Mouse (Mus musculus): Measurements from ENCODE around the gene Taf8.

Gene Taf8

DNA sequence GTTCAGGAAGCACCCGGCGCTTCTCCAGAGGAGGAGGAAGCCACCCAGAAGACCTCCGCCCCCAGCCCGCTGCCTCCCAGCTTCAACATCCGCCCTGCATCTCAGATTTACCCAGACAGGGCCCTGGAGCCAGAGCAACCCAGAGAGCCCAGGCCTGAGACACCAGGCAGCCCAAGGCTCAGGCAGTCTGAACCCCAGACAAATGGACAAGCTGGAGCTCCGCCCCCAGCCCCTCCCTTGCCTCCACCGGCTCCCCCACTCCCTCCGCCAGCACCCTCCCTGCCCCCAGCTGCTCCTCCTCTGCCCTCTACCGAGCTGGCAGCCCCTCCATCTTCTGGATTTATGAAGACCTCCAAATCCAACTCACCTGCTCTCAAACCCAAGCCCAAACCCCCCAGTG is 35.8 kb downstream of the Taf8 start:
- peak overlapping the region; percentile 26 for H3K4me3 ChIP-seq (replicated peaks; ENCODE audit: low read length)
- TF ChIP-seq CTCF (conservative IDR thresholded peaks at IDR 0.05; ENCODE audit: low read length) (no peak), NANOG (IDR thresholded peaks at IDR 0.05; ENCODE audit: borderline replicate concordance, low read length) (no peak), POU5F1 (IDR thresholded peaks at IDR 0.05; ENCODE audit: borderline replicate concordance, low read length) (no peak)
- H3K9me3 ChIP-seq (ENCODE audit: low read length) = no peaks in the 10 kb centered on the region
- peaks cover 63% of the 10 kb centered on the region for H3K27me3 ChIP-seq (ENCODE audit: insufficient read depth, low read length)
- peaks cover 4% of the 10 kb centered on the region; the same call in 1 of the 2 replicates for H3K36me3 ChIP-seq (ENCODE audit: insufficient read depth, low read length)
- H3K4me1 ChIP-seq (replicated peaks; ENCODE audit: low read depth, low read length) = peaks cover 96% of the 10 kb centered on the region

DNA sequence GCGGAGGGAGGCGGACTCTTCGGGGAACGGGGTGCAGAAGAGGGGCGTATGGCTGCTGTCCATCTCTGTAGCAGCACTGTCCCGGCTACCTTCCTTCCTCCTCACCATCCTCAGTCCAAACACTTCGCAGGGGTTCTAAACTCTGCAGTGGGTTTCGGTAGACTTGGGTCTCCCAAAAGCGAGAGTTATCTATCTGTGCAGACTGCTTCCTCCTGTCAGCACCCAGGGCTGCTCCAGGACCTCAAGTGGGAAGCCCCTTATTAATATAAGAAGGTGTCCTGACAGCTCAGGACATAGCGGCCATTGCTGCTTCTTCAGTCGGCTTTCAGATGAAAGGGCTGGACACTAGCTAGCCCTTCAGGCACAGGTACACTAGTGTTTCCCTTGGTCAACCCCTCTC is 37.1 kb downstream of the Taf8 start:
- no peaks in the 10 kb centered on the region for H3K9me3 ChIP-seq (ENCODE audit: low read length)
- TF ChIP-seq CTCF (conservative IDR thresholded peaks at IDR 0.05; ENCODE audit: low read length) = no peak
- TF ChIP-seq POU5F1 (IDR thresholded peaks at IDR 0.05; ENCODE audit: borderline replicate concordance, low read length) = no peak
- TF ChIP-seq NANOG (IDR thresholded peaks at IDR 0.05; ENCODE audit: borderline replicate concordance, low read length) = no peak
- no peak overlapping the region for H3K4me3 ChIP-seq (replicated peaks; ENCODE audit: low read length)
- H3K27me3 ChIP-seq (ENCODE audit: insufficient read depth, low read length) = peaks cover 70% of the 10 kb centered on the region
- peaks cover 97% of the 10 kb centered on the region for H3K4me1 ChIP-seq (replicated peaks; ENCODE audit: low read depth, low read length)
- peaks cover 4% of the 10 kb centered on the region; the same call in 1 of the 2 replicates for H3K36me3 ChIP-seq (ENCODE audit: insufficient read depth, low read length)

DNA sequence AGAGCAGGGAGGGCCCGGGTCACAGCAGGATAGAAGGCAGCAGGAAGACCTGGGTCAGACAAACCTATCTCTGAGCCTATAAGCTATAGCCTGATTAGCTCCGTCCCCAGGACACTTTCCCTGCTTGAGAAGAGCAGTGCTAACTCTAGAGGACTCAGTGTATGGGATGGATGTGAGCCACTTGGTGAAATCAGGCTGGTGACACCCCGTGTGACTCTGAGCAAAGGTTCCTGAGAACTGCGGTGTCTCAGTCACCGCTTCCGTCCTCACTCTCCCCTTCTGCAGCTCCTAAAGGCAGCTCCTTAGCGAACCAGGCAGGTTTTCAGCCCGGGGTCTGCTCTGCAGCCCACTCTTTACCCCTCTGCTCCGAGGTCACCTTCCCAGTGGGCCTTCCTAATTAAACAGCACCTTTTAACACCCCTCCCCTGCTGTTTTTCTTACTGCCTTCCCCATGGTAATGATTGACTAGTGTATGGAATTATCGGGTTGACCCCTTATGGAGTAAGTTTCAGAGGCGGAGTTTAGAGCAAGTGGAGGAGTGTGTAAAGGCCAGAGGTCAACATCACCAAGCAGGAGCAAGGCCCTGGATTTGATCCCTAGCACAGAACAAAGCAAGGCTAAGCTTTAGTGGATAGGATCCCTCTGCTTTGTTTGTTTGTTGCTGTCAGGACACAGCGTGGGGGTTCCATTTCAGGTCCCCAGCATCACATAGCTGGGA is 37.7 kb downstream of the Taf8 start:
- TF ChIP-seq POU5F1 (IDR thresholded peaks at IDR 0.05; ENCODE audit: borderline replicate concordance, low read length) (no peak), CTCF (conservative IDR thresholded peaks at IDR 0.05; ENCODE audit: low read length) (no peak), NANOG (IDR thresholded peaks at IDR 0.05; ENCODE audit: borderline replicate concordance, low read length) (no peak)
- peaks cover 4% of the 10 kb centered on the region; the same call in 1 of the 2 replicates for H3K36me3 ChIP-seq (ENCODE audit: insufficient read depth, low read length)
- peaks cover 72% of the 10 kb centered on the region for H3K27me3 ChIP-seq (ENCODE audit: insufficient read depth, low read length)
- H3K4me1 ChIP-seq (replicated peaks; ENCODE audit: low read depth, low read length) = peaks cover 95% of the 10 kb centered on the region
- H3K4me3 ChIP-seq (replicated peaks; ENCODE audit: low read length) = no peak overlapping the region
- H3K9me3 ChIP-seq (ENCODE audit: low read length) = no peaks in the 10 kb centered on the region

DNA sequence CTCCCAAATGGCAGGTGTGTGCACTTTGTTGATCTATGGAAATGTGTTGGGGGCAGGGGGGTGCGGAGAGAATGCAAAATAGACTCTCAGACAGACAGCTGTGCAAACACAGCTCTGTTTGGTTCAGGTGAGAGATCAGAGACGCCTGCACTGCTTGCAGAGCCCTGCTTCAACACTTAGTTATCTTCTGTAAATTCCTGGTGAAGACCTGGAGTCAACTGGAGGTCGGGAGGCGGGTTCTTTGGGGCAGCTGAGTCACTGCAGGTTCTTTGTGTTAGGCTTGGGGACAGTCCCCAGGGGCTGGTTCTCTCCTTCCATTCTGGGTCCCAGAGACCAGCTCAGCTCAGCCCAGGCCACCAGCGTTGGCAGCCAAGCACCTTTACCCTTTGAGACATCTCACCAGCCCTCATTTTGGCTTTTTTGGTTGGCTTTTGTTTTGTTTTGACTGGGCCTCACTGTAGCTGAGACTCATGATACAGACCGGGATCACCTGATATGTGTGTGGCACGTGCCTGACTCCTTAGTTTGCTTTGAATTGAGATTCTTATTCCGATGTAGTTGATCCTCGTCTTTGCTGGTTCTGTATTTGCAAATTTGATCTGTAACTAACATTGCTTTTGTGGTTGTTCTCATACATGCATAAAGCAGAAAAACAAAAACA is 39.2 kb downstream of the Taf8 start:
- H3K36me3 ChIP-seq (ENCODE audit: insufficient read depth, low read length) = peaks cover 4% of the 10 kb centered on the region; the same call in 1 of the 2 replicates
- peaks cover 83% of the 10 kb centered on the region for H3K4me1 ChIP-seq (replicated peaks; ENCODE audit: low read depth, low read length)
- TF ChIP-seq CTCF (conservative IDR thresholded peaks at IDR 0.05; ENCODE audit: low read length) (no peak), POU5F1 (IDR thresholded peaks at IDR 0.05; ENCODE audit: borderline replicate concordance, low read length) (no peak), NANOG (IDR thresholded peaks at IDR 0.05; ENCODE audit: borderline replicate concordance, low read length) (no peak)
- peaks cover 61% of the 10 kb centered on the region for H3K27me3 ChIP-seq (ENCODE audit: insufficient read depth, low read length)
- no peak overlapping the region for H3K4me3 ChIP-seq (replicated peaks; ENCODE audit: low read length)
- H3K9me3 ChIP-seq (ENCODE audit: low read length) = no peaks in the 10 kb centered on the region

DNA sequence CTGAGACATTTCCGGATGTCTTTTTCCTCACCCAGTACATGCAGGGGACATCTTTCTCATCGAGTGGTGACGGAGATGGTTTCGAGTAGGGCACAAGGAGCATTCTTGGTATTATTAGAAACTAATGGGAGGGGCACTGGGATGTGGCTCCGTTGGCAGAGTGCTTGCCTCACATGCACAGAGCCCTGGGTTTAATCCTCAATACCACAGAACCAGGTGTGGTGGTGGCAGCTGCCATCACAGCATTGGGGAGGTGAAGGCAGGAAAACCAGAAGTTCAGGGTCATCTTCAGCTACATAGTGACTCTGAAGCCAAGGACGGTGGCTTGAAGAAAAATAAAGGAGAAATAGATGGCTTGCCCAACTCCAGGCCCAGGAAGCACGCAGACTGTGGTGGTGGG is 39.9 kb downstream of the Taf8 start:
- Histone ChIP-seq H3K27me3 (ENCODE audit: insufficient read depth, low read length) (peaks cover 54% of the 10 kb centered on the region), H3K4me1 (replicated peaks; ENCODE audit: low read depth, low read length) (peaks cover 77% of the 10 kb centered on the region)
- TF ChIP-seq NANOG (IDR thresholded peaks at IDR 0.05; ENCODE audit: borderline replicate concordance, low read length) = no peak

DNA sequence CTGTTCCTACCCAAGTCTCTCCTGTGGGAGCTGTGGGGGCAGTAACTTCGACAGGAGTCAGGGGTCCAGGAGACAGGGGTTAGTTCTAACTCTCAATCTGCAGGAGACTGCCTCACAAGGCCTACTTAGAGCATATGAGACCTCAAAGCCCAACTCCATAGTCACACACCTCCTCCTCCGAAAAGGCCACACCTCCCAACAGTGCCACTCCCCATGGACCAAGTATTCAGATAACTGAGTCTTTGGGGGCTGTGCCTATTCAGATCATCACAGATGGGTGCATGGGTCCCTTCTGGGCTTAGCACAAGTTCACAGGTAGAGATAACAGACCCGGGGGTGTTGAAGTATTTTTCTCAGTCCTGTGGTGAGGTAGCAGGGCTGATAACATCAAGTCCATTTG is 40.4 kb downstream of the Taf8 start:
- Histone ChIP-seq H3K36me3 (ENCODE audit: insufficient read depth, low read length) (peaks cover under 1% of the 10 kb centered on the region; the same call in 1 of the 2 replicates), H3K4me3 (replicated peaks; ENCODE audit: low read length) (no peak overlapping the region), H3K9me3 (ENCODE audit: low read length) (no peaks in the 10 kb centered on the region), H3K27me3 (ENCODE audit: insufficient read depth, low read length) (peaks cover 49% of the 10 kb centered on the region), H3K4me1 (replicated peaks; ENCODE audit: low read depth, low read length) (peaks cover 71% of the 10 kb centered on the region)
- no peak for TF ChIP-seq CTCF (conservative IDR thresholded peaks at IDR 0.05; ENCODE audit: low read length)
- no peak for TF ChIP-seq NANOG (IDR thresholded peaks at IDR 0.05; ENCODE audit: borderline replicate concordance, low read length)
- TF ChIP-seq POU5F1 (IDR thresholded peaks at IDR 0.05; ENCODE audit: borderline replicate concordance, low read length) = no peak

More for the DNA sequence above, 39.9 kb downstream of the Taf8 start:
- Histone ChIP-seq H3K9me3 (ENCODE audit: low read length) (no peaks in the 10 kb centered on the region), H3K36me3 (ENCODE audit: insufficient read depth, low read length) (peaks cover 4% of the 10 kb centered on the region; the same call in 1 of the 2 replicates), H3K4me3 (replicated peaks; ENCODE audit: low read length) (no peak overlapping the region)

DNA sequence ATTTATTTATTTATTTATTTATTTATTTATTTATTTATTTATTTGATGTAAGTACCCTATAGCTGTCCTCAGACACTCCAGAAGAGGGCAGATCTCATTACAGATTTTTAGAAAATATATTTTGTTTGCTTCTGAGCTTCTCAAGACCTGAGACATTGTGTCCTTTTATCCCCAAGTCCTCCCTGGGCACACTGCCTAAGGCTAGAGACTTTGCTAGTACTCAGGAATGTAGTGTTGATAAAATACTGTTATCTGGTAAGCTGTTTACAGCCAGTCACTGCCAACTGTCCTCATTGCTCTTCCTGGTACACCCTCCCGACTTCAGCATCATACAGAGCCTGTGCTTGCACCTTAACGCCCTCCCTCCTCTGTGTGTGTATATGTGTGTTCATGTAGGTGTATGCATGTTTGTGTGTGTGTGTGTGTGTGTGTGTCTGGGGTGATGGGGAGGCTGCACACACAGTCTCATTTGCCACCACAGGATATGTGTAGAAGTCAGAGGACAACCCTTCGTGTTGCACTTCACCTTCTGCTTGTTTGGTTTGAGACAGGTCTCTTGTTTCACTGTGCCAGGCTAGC is 42.7 kb downstream of the Taf8 start:
- H3K4me3 ChIP-seq (replicated peaks; ENCODE audit: low read length) = no peak overlapping the region
- no peaks in the 10 kb centered on the region for H3K9me3 ChIP-seq (ENCODE audit: low read length)
- H3K27me3 ChIP-seq (ENCODE audit: insufficient read depth, low read length) = peaks cover 29% of the 10 kb centered on the region
- TF ChIP-seq CTCF (conservative IDR thresholded peaks at IDR 0.05; ENCODE audit: low read length) (no peak), NANOG (IDR thresholded peaks at IDR 0.05; ENCODE audit: borderline replicate concordance, low read length) (no peak), POU5F1 (IDR thresholded peaks at IDR 0.05; ENCODE audit: borderline replicate concordance, low read length) (no peak)
- peaks cover 50% of the 10 kb centered on the region for H3K4me1 ChIP-seq (replicated peaks; ENCODE audit: low read depth, low read length)
- no peaks in the 10 kb centered on the region for H3K36me3 ChIP-seq (ENCODE audit: insufficient read depth, low read length)

DNA sequence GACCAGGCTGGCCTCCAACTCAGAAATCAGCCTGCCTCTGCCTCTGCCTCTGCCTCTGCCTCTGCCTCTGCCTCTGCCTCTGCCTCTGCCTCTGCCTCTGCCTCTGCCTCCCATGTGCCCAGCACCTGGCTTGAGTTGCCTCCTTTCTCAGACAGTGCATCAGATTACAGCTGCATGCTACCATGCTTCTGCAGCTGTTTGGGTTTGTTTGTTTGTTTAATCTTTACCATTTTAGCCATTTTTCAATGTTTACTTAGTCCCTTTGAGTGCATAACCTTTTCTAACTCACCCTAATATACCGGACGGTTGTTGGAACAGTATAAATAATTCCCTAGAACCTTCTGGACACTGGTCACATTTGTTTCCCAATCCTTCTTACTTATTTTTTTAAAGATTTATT is 43.2 kb downstream of the Taf8 start:
- Histone ChIP-seq H3K27me3 (ENCODE audit: insufficient read depth, low read length) (peaks cover 24% of the 10 kb centered on the region), H3K4me3 (replicated peaks; ENCODE audit: low read length) (no peak overlapping the region), H3K9me3 (ENCODE audit: low read length) (no peaks in the 10 kb centered on the region), H3K4me1 (replicated peaks; ENCODE audit: low read depth, low read length) (peaks cover 45% of the 10 kb centered on the region), H3K36me3 (ENCODE audit: insufficient read depth, low read length) (no peaks in the 10 kb centered on the region)
- no peak for TF ChIP-seq CTCF (conservative IDR thresholded peaks at IDR 0.05; ENCODE audit: low read length)
- TF ChIP-seq POU5F1 (IDR thresholded peaks at IDR 0.05; ENCODE audit: borderline replicate concordance, low read length) = no peak
- TF ChIP-seq NANOG (IDR thresholded peaks at IDR 0.05; ENCODE audit: borderline replicate concordance, low read length) = no peak
